Mouse (Mus musculus): ENCODE measurements around the gene Fyn.

DNA sequence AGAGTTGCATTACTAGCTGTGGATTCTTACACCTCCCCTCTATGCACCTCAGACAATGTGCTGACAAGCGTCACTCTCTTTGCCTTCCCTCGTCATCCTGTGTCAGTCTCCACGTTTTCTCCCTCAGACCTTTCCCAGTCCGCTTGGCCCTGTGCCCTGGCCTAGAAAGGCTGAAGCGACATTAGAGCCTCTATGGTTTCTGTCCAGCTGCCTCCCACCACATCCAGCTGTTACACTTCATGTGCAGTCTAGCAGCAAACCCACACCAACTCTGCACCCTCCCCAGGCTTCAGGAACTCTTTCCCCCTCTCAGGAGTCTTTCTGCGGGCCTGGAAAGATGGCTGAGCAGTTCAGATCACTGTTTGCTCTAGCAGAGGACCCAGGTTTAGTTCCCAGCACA is 98.7 kb downstream of the Fyn start:
- no peak for TF ChIP-seq POLR2A (IDR thresholded peaks at IDR 0.05; ENCODE audit: borderline replicate concordance, extremely low read depth, low read depth, low read length)
- TF ChIP-seq CTCF (IDR thresholded peaks at IDR 0.05; ENCODE audit: insufficient read depth, low read length) = no peak

Data from lung, adult 2 months (tissue).